Mouse (Mus musculus): Measurements from ENCODE around the gene Usp49.
A peak's percentile ranks its signal among the peaks of the same experiment; 100 is the strongest.

DNA sequence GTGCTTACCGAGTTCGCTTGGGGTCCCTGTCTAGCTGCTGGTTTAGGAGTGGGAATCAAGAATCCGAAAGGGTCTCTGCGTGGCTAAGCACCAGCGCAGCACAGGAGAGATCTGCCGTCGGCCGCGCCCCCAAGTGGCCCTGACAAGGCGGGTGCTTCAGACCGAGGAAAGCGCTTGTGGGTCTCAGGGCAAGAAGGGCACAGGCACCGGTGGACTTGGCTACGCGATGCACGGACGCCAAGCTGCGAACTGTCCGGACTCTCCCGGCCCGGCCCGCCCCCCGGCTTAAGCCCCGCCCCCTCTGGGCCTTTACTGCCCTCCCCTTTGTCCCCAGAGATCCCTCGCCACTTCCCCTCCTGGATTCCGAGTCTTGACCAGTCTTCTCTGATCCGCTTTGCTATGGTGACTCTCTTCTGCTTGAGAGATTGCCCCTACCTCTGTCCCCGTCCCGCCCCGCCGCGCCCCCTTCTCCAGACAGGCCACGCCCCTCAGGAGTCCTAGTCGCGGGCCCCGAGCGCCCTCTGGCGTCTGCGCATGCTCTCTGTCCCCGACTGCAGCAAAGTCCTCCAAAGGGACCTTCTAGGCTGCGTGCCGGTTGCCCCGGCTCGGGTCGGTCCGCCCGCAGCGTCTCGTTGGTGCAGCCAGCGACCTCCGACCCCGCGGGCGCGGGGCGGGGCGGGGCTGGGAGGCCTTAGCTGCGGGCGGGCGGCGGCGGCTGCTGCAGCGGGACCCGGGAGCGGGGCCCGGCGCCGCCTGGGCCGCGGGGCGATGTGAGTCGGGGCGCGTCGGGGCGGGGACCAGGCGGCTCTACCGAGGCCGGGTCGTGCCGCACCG lies 64.2 kb downstream of the Usp49 start, which contains the start of gene Prickle4:
- TF ChIP-seq TCF3 (IDR thresholded peaks at IDR 0.05; ENCODE audit: insufficient read length, low read depth) (no peak), POLR2A (IDR thresholded peaks at IDR 0.05; ENCODE audit: insufficient read length, low read depth) (peak; percentile 61), USF1 (IDR thresholded peaks at IDR 0.05; ENCODE audit: low read depth) (no peak), MAX (IDR thresholded peaks at IDR 0.05; ENCODE audit: low read depth) (no peak), E2F4 (IDR thresholded peaks at IDR 0.05; ENCODE audit: insufficient read depth) (no peak)

All from myocyte (in vitro differentiated cells).